Mouse (Mus musculus): ENCODE measurements around the gene Cdc37. TPM values are rescaled to one million over a fixed set of nuclear protein-coding genes. Genes with fewer than 3 reads are reported as not detected.
"Not testable (repeated sequence)": the region's sequence is repeated elsewhere in the genome, so short reads cannot be mapped to it uniquely, and the experiment has no call there.

Cdc37 gene
- polyA plus RNA-seq (2015; fragmentation: Nextera tagmentation; extraction: Ambion mirVana) = 284 and 293 TPM in 2 replicates

DNA sequence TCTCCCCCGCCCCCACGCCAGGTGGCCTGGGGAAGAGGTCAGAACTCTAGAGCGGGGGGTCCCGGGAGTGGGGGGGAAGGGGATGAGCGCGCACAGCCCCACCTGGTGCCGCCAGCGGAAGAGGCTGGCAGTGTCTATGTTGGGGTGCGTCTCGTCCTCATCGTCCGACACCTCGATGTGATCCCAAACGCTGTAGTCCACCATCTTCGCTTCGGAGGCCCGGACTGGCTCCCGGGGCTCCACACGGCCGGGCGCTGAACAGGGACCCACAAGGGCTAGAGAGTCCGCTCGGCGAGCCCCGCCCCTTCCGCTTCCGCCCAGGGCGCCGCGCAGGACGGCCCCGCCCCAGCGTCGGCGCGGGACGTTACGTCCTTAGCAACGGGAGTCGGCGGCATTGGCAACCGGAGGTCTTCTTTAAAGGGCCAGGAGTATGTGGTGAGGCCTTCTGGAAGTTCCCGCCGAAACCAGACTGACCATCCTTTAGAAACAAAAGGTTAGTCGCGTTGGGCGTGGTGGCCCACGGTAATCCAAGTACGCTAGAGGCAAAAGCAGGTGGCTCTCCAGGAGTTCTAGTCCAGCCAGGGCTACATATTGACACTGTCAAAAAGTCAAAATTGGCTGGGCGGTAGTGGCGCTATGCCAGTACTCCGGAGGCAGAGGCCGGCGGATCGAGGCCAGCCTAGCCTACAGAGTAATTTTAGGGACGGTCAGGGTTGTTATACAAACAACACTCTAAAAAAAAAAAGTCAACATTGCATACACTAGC lies at the start of gene Cdc37:
Gene Cdc37 (minus strand): TSS at position 329 of the 766 bp plus-strand sequence.
- Histone ChIP-seq H3K27ac (peak within 1 kb of the TSS; percentile 83; the same call in 1 of the 2 replicates), H3K9ac (peak within 1 kb of the TSS; percentile 97), H3K36me3 (no peaks in the 10 kb centered on the region; the same call in 1 of the 2 replicates), H3K4me2 (peak within 1 kb of the TSS; percentile 86), H3K4me1 (peaks cover 54% of the 10 kb centered on the region), H3K4me3 (replicated peaks) (peak within 1 kb of the TSS; percentile 93), H3K27me3 (replicated peaks) (no peaks in the 10 kb centered on the region), H3K9me3 (no peaks in the 10 kb centered on the region)
- 3% methylated on average over 56 of the region's 56 CpGs for WGBS
- ATAC-seq (ENCODE audit: insufficient read depth, low FRiP score, low read depth) = peak; percentile 94

DNA sequence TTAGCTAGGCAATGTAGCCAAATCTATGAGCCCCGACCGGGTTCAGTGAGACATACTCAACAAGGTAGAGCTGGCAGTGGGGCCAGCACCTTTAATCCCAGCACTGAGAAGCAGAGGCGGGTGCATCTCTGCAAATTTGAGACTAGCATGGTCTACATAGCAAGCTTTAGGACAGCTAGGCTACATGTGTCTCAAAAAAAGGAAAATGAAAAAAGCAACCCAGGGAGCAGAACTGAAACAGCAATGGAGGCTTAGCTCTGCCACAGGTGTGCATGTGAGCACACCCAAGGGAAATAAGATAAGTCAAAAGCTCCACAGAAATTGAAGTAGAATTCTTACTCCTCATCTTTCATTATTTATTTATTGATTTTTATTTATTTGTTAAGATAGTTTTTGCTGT lies 49.2 kb upstream of the Cdc37 start:
- Histone ChIP-seq H3K27ac (no peak overlapping the region), H3K4me1 (0 out of 2 replicates have a peak, but pooled peaks cover 6% of the 10 kb centered on the region), H3K9me3 (no peaks in the 10 kb centered on the region), H3K9ac (no peak overlapping the region), H3K4me2 (no peak overlapping the region), H3K36me3 (no peaks in the 10 kb centered on the region), H3K4me3 (replicated peaks) (no peak overlapping the region), H3K27me3 (replicated peaks) (no peaks in the 10 kb centered on the region)
- no peak for ATAC-seq (ENCODE audit: insufficient read depth, low FRiP score, low read depth)
- WGBS = 92% methylated on average over 3 of the region's 3 CpGs

GRCm38 (mm10) chr9:21197981-21198380 lies 48.2 kb upstream of the Cdc37 start:
- Histone ChIP-seq H3K4me1 (0 out of 2 replicates have a peak, but pooled peaks cover 6% of the 10 kb centered on the region), H3K36me3 (no peaks in the 10 kb centered on the region), H3K4me2 (no peak overlapping the region), H3K27me3 (replicated peaks) (no peaks in the 10 kb centered on the region), H3K9me3 (no peaks in the 10 kb centered on the region), H3K27ac (no peak overlapping the region), H3K9ac (no peak overlapping the region), H3K4me3 (replicated peaks) (no peak overlapping the region)
- ATAC-seq (ENCODE audit: insufficient read depth, low FRiP score, low read depth) = 0 out of 2 replicates have a peak, but pooled peaks have one; percentile 32
- 31% methylated on average over 4 of the region's 4 CpGs for WGBS

DNA sequence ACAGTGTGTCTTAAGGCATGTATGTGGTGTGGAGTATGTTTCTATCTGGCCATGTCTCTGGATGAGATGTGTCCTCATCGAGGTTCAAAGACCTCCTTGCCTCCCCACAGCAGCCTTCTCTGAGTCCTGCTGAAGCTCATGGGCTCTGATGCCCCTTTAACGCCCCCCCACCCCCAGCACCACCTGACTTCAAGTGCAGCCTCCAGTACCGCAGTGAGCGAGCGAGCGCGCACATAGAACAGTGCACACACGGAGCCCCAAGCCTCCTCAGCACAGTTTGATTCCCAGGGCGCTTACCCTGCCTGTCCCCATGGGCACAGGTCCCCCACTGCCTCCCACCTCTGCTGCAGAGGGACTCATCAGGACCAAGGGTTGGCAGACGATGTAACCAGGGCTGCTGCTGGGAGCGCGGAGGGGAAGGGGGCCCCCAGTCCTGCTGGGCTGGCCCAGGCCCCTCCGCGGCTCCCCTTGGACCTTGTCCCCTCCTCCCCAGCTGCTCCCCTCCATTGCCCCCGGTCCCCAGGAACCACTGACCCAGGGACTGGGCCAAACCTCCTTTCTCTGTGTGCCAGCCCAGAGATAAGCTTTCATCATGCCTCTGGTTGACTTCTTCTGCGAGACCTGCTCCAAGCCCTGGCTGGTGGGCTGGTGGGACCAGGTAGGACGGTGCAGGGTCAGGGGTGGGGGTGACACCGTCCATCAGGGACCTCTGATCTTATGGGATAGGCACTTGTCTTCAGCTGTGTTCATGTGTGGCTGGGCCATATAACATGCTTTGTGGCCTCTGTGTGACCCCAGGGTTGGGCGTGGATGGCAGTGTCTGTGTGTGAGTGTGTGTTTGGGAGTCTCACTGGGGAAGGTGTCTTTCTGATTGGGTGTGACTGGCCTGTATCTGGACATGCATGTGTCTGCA lies 47.0 kb upstream of the Cdc37 start:
- Histone ChIP-seq H3K4me3 (replicated peaks) (peak overlapping the region; percentile 30), H3K27me3 (replicated peaks) (no peaks in the 10 kb centered on the region), H3K27ac (no peak overlapping the region), H3K36me3 (no peaks in the 10 kb centered on the region), H3K4me1 (0 out of 2 replicates have a peak, but pooled peaks cover 6% of the 10 kb centered on the region), H3K4me2 (peak overlapping the region; percentile 47), H3K9me3 (no peaks in the 10 kb centered on the region), H3K9ac (no peak overlapping the region)
- 30% methylated on average over 19 of the region's 19 CpGs for WGBS
- peak; percentile 42; the same call in 1 of the 2 replicates for ATAC-seq (ENCODE audit: insufficient read depth, low FRiP score, low read depth)

DNA sequence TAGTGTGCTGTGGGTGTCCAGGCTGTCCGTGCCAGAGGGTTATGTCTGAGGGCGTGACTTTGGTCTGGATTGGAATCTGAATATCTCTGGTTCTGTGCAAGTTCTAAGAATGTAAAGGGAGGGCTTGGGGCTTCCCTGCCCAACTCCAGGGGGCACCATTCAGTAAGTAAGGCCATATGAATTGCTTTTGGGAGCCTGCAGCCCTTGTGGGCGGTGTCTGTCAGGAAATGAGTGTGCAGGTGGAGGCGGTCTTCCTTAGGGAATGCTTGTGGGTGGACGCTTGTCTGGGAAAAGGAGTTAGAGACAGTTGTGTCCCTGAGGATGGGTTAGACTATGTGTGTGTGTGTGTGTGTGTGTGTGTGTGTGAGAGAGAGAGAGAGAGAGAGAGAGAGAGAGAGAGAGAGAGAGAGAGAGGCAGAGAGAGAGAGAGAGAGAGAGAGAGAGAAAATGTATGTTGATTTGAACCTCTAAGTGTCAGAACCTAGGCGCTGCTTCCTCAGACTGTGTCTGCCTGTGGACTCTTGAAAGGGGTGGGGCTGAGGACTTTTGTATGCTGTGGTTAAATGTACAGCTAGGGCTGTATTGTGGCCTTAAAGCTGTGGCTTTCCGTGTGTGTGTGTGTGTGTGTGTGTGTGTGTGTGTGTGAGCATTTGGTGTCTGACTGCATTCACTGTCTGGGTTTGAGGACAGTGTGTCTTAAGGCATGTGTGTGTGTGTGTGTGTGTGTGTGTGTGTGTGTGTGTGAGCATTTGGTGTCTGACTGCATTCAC lies 46.1 kb upstream of the Cdc37 start:
- ATAC-seq (ENCODE audit: insufficient read depth, low FRiP score, low read depth) = peak; percentile 40; the same call in 1 of the 2 replicates
- H3K9me3 ChIP-seq; H3K4me3 ChIP-seq (replicated peaks); H3K27me3 ChIP-seq (replicated peaks); H3K9ac ChIP-seq; H3K27ac ChIP-seq; H3K36me3 ChIP-seq; H3K4me1 ChIP-seq; H3K4me2 ChIP-seq: not testable (repeated sequence)
- 62% methylated on average over 7 of the region's 7 CpGs for WGBS

DNA sequence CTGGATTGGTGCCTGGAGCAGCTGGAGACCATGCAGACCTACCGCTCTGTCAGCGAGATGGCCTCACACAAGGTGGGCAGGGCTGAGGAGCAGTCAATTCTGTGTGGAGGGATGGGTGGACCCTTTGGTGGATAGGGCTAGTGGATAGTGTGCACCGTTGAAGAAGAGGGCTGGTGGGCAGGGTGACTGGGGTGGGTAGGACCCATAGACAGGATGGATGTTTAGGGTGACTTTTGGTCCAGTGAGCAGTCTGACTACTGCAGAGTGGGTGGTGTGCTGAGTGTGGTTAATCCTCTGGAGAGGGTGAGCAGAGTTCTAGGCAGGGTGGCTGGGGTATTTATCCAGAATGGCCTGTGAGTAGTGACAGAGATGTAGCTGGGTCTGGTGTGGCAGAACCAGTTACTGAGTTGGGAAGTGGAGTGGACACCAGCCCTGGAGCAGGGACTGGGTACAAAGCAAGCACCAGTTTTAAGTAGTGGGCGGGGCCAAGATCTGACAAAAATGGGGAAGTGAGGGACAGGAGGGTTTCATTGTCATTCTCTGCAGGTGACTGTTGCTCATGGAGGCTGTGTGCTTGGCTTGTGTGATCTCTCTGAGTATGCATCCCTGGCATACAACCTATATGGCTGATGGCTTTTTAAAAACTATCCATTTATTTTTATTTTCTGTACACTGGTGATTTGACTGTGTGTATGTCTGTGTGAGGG lies 45.2 kb upstream of the Cdc37 start:
- 85% methylated on average over 4 of the region's 4 CpGs for WGBS

GRCm38 (mm10) chr9:21193786-21194185 lies 44.0 kb upstream of the Cdc37 start:
- no peak overlapping the region for H3K4me2 ChIP-seq
- no peaks in the 10 kb centered on the region for H3K9me3 ChIP-seq
- no peak for ATAC-seq (ENCODE audit: insufficient read depth, low FRiP score, low read depth)
- no peaks in the 10 kb centered on the region for H3K27me3 ChIP-seq (replicated peaks)
- 0 out of 2 replicates have a peak, but pooled peaks cover 6% of the 10 kb centered on the region for H3K4me1 ChIP-seq
- no peaks in the 10 kb centered on the region for H3K36me3 ChIP-seq
- no peak overlapping the region for H3K9ac ChIP-seq
- H3K27ac ChIP-seq = no peak overlapping the region
- H3K4me3 ChIP-seq (replicated peaks) = no peak overlapping the region
- WGBS = 81% methylated on average over 3 of the region's 3 CpGs

More for the DNA sequence above, 45.2 kb upstream of the Cdc37 start:
- no peak overlapping the region for H3K27ac ChIP-seq
- H3K4me3 ChIP-seq (replicated peaks) = no peak overlapping the region
- H3K9me3 ChIP-seq = no peaks in the 10 kb centered on the region
- 0 out of 2 replicates have a peak, but pooled peaks cover 6% of the 10 kb centered on the region for H3K4me1 ChIP-seq
- no peaks in the 10 kb centered on the region for H3K36me3 ChIP-seq
- ATAC-seq (ENCODE audit: insufficient read depth, low FRiP score, low read depth) = no peak
- H3K27me3 ChIP-seq (replicated peaks) = no peaks in the 10 kb centered on the region
- H3K9ac ChIP-seq = no peak overlapping the region
- H3K4me2 ChIP-seq = no peak overlapping the region

GRCm38 (mm10) chr9:21190670-21191069 lies 40.9 kb upstream of the Cdc37 start:
- no peak for ATAC-seq (ENCODE audit: insufficient read depth, low FRiP score, low read depth)
- Histone ChIP-seq H3K27me3 (replicated peaks) (no peaks in the 10 kb centered on the region), H3K4me1 (no peaks in the 10 kb centered on the region), H3K9ac (no peak overlapping the region), H3K36me3 (no peaks in the 10 kb centered on the region), H3K9me3 (no peaks in the 10 kb centered on the region), H3K4me3 (replicated peaks) (no peak overlapping the region), H3K27ac (no peak overlapping the region), H3K4me2 (no peak overlapping the region)
- WGBS = 67% methylated on average over 3 of the region's 3 CpGs

GRCm38 (mm10) chr9:21189905-21190304 lies 40.1 kb upstream of the Cdc37 start:
- no peak for ATAC-seq (ENCODE audit: insufficient read depth, low FRiP score, low read depth)
- no peak overlapping the region for H3K9ac ChIP-seq
- no peaks in the 10 kb centered on the region for H3K36me3 ChIP-seq
- H3K9me3 ChIP-seq = no peaks in the 10 kb centered on the region
- 0 out of 2 replicates have a peak, but pooled peaks cover 2% of the 10 kb centered on the region for H3K4me1 ChIP-seq
- no peak overlapping the region for H3K4me2 ChIP-seq
- no peak overlapping the region for H3K4me3 ChIP-seq (replicated peaks)
- H3K27me3 ChIP-seq (replicated peaks) = no peaks in the 10 kb centered on the region
- no peak overlapping the region for H3K27ac ChIP-seq
- WGBS = 32% methylated on average over 7 of the region's 7 CpGs

DNA sequence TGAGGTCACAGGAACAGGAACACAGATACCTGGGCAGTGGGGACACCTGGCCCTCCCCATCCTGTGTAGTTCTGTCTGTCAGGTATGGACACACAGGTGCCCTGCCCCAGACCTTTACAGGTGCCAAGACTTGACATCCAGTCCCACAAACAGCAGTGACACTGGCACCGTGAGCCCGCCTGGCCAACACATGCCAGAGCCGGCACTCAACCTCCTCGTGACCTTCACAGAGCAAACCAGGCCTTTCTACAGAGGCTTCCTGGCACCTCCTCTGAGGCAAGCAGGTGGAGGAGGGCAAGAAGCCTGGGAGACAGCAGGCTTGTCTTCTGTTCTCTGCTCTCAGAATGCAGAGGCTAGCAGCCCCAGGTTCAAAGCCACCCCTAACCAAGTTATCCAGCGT lies 35.7 kb upstream of the Cdc37 start:
- Histone ChIP-seq H3K9ac (no peak overlapping the region), H3K9me3 (no peaks in the 10 kb centered on the region), H3K4me1 (peaks cover 26% of the 10 kb centered on the region), H3K27ac (no peak overlapping the region), H3K36me3 (no peaks in the 10 kb centered on the region), H3K4me3 (replicated peaks) (no peak overlapping the region), H3K4me2 (no peak overlapping the region), H3K27me3 (replicated peaks) (no peaks in the 10 kb centered on the region)
- no peak for ATAC-seq (ENCODE audit: insufficient read depth, low FRiP score, low read depth)
- 86% methylated on average over 5 of the region's 5 CpGs for WGBS

DNA sequence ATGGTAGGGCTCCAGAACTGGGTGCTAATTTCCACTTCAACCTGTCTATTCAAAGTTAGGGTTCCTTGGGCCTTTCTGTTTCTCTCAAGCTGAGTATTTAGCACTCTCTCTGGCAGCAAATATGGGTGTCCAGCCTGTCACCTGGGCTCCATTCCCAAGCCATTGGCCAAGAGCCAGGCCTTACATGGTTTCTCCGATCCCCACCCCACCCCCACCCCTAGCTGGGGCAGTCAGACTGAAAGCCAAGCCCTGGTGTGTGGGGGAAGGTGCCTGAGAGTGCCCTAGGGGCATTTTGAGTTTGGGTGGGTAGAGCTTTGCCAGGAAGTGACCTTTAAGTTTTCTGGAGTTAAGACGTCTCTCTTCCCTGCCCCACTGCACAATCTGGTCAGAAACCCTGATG lies 35.0 kb upstream of the Cdc37 start:
- 18% methylated on average over 2 of the region's 2 CpGs for WGBS
- ATAC-seq (ENCODE audit: insufficient read depth, low FRiP score, low read depth) = no peak
- Histone ChIP-seq H3K27me3 (replicated peaks) (no peaks in the 10 kb centered on the region), H3K4me3 (replicated peaks) (no peak overlapping the region), H3K9ac (no peak overlapping the region), H3K4me2 (peak overlapping the region; percentile 66), H3K9me3 (no peaks in the 10 kb centered on the region), H3K4me1 (peaks cover 27% of the 10 kb centered on the region), H3K36me3 (no peaks in the 10 kb centered on the region), H3K27ac (no peak overlapping the region)

Measured in stomach, embryonic 15.5 days (tissue).